Mouse (Mus musculus): ENCODE data around the gene Tm7sf2. TPM values are rescaled to one million over a fixed set of nuclear protein-coding genes. Genes with fewer than 3 reads are reported as not detected.

Gene Tm7sf2
- polyA plus RNA-seq, 1 experiment from 2014 or later = 22.1 TPM

DNA sequence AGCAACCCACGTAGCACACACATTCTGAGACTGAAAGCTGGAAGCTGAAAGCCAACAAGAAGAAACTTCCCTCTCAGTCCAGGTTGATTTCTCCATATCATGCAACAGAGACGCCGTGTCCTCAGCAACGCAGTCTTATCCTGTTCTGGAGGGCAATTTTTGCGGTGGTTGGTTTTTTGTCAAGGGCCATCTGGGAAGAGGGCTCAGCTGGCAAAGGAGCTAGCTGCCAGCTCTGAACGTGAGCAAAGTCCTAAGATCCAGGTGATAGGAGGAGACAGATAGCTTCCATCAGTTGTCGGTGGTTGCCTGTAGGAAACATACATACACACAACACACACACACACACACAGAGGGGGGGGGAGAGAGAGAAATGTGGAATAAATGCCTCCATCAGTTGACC lies 29.8 kb downstream of the Tm7sf2 start:
- ATAC-seq (ENCODE audit: low FRiP score, low TSS enrichment) = no peak
- H3K36me3 ChIP-seq (ENCODE audit: control insufficient read depth, insufficient read depth, low read length) = no peaks in the 10 kb centered on the region
- no peak overlapping the region for H3K4me2 ChIP-seq (replicated peaks; ENCODE audit: low read depth, low read length)
- 0 out of 2 replicates have a peak, but pooled peaks cover 3% of the 10 kb centered on the region for H3K4me1 ChIP-seq (ENCODE audit: control insufficient read depth, insufficient read depth, low read length)
- H3K4me3 ChIP-seq (ENCODE audit: low read length) = no peak overlapping the region
- H3K27ac ChIP-seq (ENCODE audit: low read depth, low read length) = no peak overlapping the region
- WGBS = 84% methylated on average over 7 of the region's 7 CpGs
- no peaks in the 10 kb centered on the region for H3K9me3 ChIP-seq (ENCODE audit: control insufficient read depth, low read length)
- no peak overlapping the region for H3K9ac ChIP-seq (ENCODE audit: low read depth, low read length)
- H3K27me3 ChIP-seq (ENCODE audit: control insufficient read depth, insufficient read depth, low read length) = no peaks in the 10 kb centered on the region

DNA sequence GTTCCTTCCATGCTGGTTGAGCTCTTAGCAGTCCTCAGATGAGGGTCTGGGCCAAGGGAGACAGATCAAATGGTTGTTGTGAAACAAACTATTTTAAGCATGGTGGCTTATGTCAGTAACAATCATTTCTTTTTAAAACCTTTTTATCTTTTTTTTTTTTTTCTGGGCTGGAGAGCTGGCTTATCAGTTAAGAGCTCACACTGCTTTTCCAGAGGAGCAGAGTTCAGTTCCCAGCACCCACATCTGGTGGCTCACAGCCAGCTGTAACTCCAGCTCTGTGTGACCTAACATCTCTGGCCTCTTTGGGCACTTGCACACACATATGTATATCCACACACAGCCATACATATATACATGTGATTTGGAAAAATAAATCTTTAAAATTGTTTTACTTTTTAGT lies 30.5 kb downstream of the Tm7sf2 start:
- H3K9ac ChIP-seq (ENCODE audit: low read depth, low read length) = no peak overlapping the region
- no peak overlapping the region for H3K4me3 ChIP-seq (ENCODE audit: low read length)
- ATAC-seq (ENCODE audit: low FRiP score, low TSS enrichment) = no peak
- no peak overlapping the region for H3K4me2 ChIP-seq (replicated peaks; ENCODE audit: low read depth, low read length)
- H3K36me3 ChIP-seq (ENCODE audit: control insufficient read depth, insufficient read depth, low read length) = no peaks in the 10 kb centered on the region
- H3K9me3 ChIP-seq (ENCODE audit: control insufficient read depth, low read length) = no peaks in the 10 kb centered on the region
- H3K27me3 ChIP-seq (ENCODE audit: control insufficient read depth, insufficient read depth, low read length) = no peaks in the 10 kb centered on the region
- H3K27ac ChIP-seq (ENCODE audit: low read depth, low read length) = no peak overlapping the region
- H3K4me1 ChIP-seq (ENCODE audit: control insufficient read depth, insufficient read depth, low read length) = 0 out of 2 replicates have a peak, but pooled peaks cover 3% of the 10 kb centered on the region

DNA sequence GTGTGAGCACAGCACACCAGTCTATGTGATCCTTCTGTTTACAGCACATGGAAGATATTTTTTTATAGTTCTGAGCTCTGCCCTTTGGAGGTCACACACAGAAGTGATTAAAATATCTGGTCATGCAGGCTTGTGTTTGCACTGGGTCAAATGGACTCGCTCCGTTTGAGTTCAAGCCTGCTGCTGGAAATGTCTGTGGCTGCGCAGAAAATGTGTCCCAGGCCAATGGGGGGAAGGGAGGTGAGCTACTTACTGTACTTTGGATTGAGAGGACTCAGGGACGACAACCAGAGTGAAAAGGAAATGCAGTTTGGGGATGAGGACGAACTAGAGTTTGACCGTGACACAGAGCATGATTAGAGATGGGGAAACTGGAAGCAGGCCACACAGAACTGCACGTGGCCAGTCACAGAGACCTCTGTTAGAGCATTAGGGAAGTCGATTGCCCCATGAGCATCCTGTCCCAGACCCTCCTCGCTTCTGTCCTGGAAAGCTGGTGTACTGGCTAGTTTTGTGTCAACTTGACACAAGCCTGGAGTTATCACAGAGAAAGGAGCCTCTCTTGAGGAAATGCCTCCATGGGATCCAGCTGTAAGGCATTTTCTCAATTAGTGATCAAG lies 32.1 kb downstream of the Tm7sf2 start:
- H3K4me1 ChIP-seq (ENCODE audit: control insufficient read depth, insufficient read depth, low read length) = no peaks in the 10 kb centered on the region
- no peak for ATAC-seq (ENCODE audit: low FRiP score, low TSS enrichment)
- H3K27me3 ChIP-seq (ENCODE audit: control insufficient read depth, insufficient read depth, low read length) = no peaks in the 10 kb centered on the region
- no peak overlapping the region for H3K4me2 ChIP-seq (replicated peaks; ENCODE audit: low read depth, low read length)
- H3K9me3 ChIP-seq (ENCODE audit: control insufficient read depth, low read length) = no peaks in the 10 kb centered on the region
- H3K9ac ChIP-seq (ENCODE audit: low read depth, low read length) = no peak overlapping the region
- H3K27ac ChIP-seq (ENCODE audit: low read depth, low read length) = no peak overlapping the region
- no peak overlapping the region for H3K4me3 ChIP-seq (ENCODE audit: low read length)
- 77% methylated on average over 9 of the region's 9 CpGs for WGBS
- H3K36me3 ChIP-seq (ENCODE audit: control insufficient read depth, insufficient read depth, low read length) = no peaks in the 10 kb centered on the region

DNA sequence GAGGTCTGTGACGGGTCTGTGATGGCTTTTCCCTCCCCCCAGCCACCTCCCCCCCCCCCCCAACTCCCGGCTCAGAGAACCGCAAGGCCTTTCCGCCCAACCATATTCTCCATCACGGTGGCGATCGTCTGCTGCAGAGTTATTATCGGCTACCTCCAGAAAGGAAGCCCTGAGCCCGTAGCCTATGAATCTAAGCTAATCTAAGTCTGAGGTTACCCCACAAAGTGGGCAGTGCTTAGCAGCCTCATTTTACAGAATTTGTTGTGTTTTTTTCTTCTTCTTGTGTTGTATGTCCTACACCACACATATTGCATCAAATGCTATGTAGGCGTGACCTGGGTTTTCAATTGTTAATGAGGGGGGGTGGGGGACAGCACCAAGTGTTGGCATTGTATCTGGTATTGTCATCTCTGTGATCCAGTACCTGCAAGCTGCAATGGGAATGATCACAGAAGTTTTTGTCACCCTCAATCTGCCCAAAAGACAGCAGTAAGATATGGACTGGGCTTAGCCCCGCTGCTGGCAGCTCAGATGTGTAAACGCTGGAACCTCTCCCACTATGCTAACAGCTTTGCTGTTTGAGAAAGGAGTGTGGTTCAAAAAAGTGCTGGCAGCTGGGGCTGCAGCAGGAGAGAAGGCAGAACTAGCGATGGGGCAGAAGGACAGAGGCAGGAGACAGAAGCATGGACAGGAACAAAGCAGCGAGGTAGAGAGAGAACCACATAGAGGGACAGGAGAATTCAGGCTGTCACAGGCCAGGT lies 37.5 kb downstream of the Tm7sf2 start:
- H3K4me1 ChIP-seq (ENCODE audit: control insufficient read depth, insufficient read depth, low read length) = no peaks in the 10 kb centered on the region
- H3K27me3 ChIP-seq (ENCODE audit: control insufficient read depth, insufficient read depth, low read length) = no peaks in the 10 kb centered on the region
- no peak overlapping the region for H3K4me2 ChIP-seq (replicated peaks; ENCODE audit: low read depth, low read length)
- H3K36me3 ChIP-seq (ENCODE audit: control insufficient read depth, insufficient read depth, low read length) = no peaks in the 10 kb centered on the region
- no peak overlapping the region for H3K4me3 ChIP-seq (ENCODE audit: low read length)
- H3K9ac ChIP-seq (ENCODE audit: low read depth, low read length) = no peak overlapping the region
- no peaks in the 10 kb centered on the region for H3K9me3 ChIP-seq (ENCODE audit: control insufficient read depth, low read length)
- 76% methylated on average over 14 of the region's 14 CpGs for WGBS
- no peak overlapping the region for H3K27ac ChIP-seq (ENCODE audit: low read depth, low read length)
- ATAC-seq (ENCODE audit: low FRiP score, low TSS enrichment) = no peak

DNA sequence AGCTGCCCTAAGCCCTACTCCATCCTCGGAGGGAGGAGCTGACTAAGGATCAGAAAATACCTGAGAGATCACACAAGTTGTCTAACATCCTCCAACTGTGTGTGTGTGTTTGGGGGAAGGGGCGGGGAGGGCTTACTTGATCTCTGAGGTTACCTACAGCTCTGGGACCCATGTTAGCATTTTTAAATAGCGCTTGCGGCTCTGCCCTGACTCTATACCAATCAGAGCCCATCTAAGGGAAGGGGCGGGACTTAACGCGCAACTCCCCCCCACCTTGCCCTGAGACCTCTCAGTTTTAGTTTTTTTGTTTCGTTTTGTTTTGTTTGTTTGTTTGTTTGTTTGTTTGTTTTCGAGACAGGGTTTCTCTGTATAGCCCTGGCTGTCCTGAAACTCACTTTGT lies 38.7 kb downstream of the Tm7sf2 start:
- Histone ChIP-seq H3K4me3 (ENCODE audit: low read length) (no peak overlapping the region), H3K36me3 (ENCODE audit: control insufficient read depth, insufficient read depth, low read length) (no peaks in the 10 kb centered on the region), H3K4me2 (replicated peaks; ENCODE audit: low read depth, low read length) (no peak overlapping the region), H3K9ac (ENCODE audit: low read depth, low read length) (no peak overlapping the region), H3K27me3 (ENCODE audit: control insufficient read depth, insufficient read depth, low read length) (no peaks in the 10 kb centered on the region), H3K9me3 (ENCODE audit: control insufficient read depth, low read length) (no peaks in the 10 kb centered on the region), H3K4me1 (ENCODE audit: control insufficient read depth, insufficient read depth, low read length) (no peaks in the 10 kb centered on the region), H3K27ac (ENCODE audit: low read depth, low read length) (no peak overlapping the region)
- no peak for ATAC-seq (ENCODE audit: low FRiP score, low TSS enrichment)
- 84% methylated on average over 9 of the region's 9 CpGs for WGBS

DNA sequence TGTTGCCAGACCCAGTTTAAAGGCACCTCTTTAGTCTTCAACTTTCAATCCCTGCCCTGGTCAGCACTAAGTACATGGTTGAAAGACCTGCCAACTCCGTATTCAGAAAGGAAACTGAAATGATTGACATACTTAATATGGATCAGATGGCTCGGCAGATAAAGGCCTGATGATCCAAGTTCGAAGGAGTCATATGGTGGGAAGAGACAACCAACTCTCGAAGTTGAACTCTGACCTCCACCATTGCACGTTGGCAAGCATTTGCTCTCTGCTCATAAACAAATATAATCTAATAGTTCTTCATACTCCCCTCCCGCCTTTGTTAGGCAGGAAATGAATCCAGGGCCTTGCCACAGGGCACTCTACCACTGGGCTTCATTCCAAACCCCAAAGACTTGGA lies 39.2 kb downstream of the Tm7sf2 start:
- 83% methylated on average over 6 of the region's 6 CpGs for WGBS
- no peak overlapping the region for H3K27ac ChIP-seq (ENCODE audit: low read depth, low read length)
- no peaks in the 10 kb centered on the region for H3K27me3 ChIP-seq (ENCODE audit: control insufficient read depth, insufficient read depth, low read length)
- H3K4me2 ChIP-seq (replicated peaks; ENCODE audit: low read depth, low read length) = no peak overlapping the region
- no peaks in the 10 kb centered on the region for H3K36me3 ChIP-seq (ENCODE audit: control insufficient read depth, insufficient read depth, low read length)
- no peak overlapping the region for H3K9ac ChIP-seq (ENCODE audit: low read depth, low read length)
- no peaks in the 10 kb centered on the region for H3K4me1 ChIP-seq (ENCODE audit: control insufficient read depth, insufficient read depth, low read length)
- H3K9me3 ChIP-seq (ENCODE audit: control insufficient read depth, low read length) = no peaks in the 10 kb centered on the region
- ATAC-seq (ENCODE audit: low FRiP score, low TSS enrichment) = no peak
- no peak overlapping the region for H3K4me3 ChIP-seq (ENCODE audit: low read length)

DNA sequence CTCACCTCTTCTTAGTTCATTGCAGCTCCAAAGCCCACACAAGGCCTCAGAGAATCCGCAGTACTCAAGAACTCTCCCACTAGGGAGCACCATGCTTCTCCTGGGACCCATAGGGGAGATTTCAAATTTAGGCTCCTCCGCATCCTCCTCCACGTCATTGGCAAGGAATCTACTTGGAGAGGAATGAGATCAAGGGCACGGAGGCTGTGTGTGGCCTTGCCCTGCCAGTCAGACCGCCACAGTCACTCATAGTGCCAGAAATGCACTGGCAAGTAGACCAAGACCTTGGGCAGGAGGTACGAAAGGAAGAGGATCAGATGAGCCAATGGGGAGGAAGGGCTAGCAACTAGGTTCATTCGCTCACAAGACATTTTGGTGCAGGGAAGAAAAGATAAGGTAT lies 44.2 kb downstream of the Tm7sf2 start:
- ATAC-seq (ENCODE audit: low FRiP score, low TSS enrichment) = no peak
- no peaks in the 10 kb centered on the region for H3K36me3 ChIP-seq (ENCODE audit: control insufficient read depth, insufficient read depth, low read length)
- H3K4me2 ChIP-seq (replicated peaks; ENCODE audit: low read depth, low read length) = no peak overlapping the region
- no peak overlapping the region for H3K4me3 ChIP-seq (ENCODE audit: low read length)
- no peak overlapping the region for H3K27ac ChIP-seq (ENCODE audit: low read depth, low read length)
- H3K4me1 ChIP-seq (ENCODE audit: control insufficient read depth, insufficient read depth, low read length) = no peaks in the 10 kb centered on the region
- no peak overlapping the region for H3K9ac ChIP-seq (ENCODE audit: low read depth, low read length)
- 84% methylated on average over 7 of the region's 7 CpGs for WGBS
- no peaks in the 10 kb centered on the region for H3K9me3 ChIP-seq (ENCODE audit: control insufficient read depth, low read length)
- H3K27me3 ChIP-seq (ENCODE audit: control insufficient read depth, insufficient read depth, low read length) = no peaks in the 10 kb centered on the region

DNA sequence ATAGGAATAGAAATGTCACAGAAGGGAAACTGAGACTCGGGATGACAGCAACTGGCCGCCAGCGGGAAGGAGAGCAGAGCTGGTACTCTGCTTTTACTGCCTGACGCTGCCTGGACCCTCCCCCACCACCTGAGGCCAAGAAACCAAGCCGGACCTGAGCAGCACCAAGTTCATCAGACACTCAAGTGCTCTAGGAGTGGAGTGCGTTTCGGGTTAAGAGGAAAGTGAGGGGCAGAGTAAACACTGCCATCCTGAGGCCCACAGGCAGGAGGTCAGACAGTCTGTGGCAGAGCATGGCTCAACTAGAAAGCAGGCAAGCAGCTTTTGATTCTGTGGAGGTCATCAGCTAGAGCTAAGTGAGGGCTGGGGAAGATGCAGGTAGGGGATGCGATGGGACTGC lies 45.1 kb downstream of the Tm7sf2 start:
- no peaks in the 10 kb centered on the region for H3K4me1 ChIP-seq (ENCODE audit: control insufficient read depth, insufficient read depth, low read length)
- WGBS = 47% methylated on average over 8 of the region's 8 CpGs
- no peaks in the 10 kb centered on the region for H3K9me3 ChIP-seq (ENCODE audit: control insufficient read depth, low read length)
- no peaks in the 10 kb centered on the region for H3K27me3 ChIP-seq (ENCODE audit: control insufficient read depth, insufficient read depth, low read length)
- no peak overlapping the region for H3K27ac ChIP-seq (ENCODE audit: low read depth, low read length)
- no peak overlapping the region for H3K4me2 ChIP-seq (replicated peaks; ENCODE audit: low read depth, low read length)
- H3K36me3 ChIP-seq (ENCODE audit: control insufficient read depth, insufficient read depth, low read length) = no peaks in the 10 kb centered on the region
- no peak for ATAC-seq (ENCODE audit: low FRiP score, low TSS enrichment)
- no peak overlapping the region for H3K9ac ChIP-seq (ENCODE audit: low read depth, low read length)
- H3K4me3 ChIP-seq (ENCODE audit: low read length) = no peak overlapping the region

DNA sequence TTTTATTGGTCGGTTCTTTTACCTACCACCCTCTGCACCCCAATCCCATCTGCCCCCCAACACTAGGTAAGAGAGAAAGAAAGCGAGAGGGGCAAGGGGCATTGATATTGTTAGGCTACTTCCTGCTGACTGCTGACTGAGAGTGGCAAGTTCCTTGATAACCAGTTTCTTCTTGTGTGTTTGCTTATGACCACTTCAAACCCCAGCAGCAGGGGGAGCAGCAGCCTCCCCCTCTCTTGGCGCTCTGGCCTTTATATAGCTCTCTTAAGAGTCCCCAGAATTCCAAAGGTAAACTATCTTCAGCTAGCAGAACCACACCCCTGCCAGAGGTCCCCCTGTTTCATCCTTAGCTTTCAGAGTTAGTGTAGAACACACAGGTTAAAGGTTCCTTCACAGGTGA lies 47.9 kb downstream of the Tm7sf2 start:
- H3K4me3 ChIP-seq (ENCODE audit: low read length) = no peak overlapping the region
- H3K4me1 ChIP-seq (ENCODE audit: control insufficient read depth, insufficient read depth, low read length) = peaks cover 9% of the 10 kb centered on the region; the same call in 1 of the 2 replicates
- no peak overlapping the region for H3K9ac ChIP-seq (ENCODE audit: low read depth, low read length)
- WGBS = 72% methylated on average over 3 of the region's 3 CpGs
- H3K4me2 ChIP-seq (replicated peaks; ENCODE audit: low read depth, low read length) = no peak overlapping the region
- ATAC-seq (ENCODE audit: low FRiP score, low TSS enrichment) = no peak
- H3K36me3 ChIP-seq (ENCODE audit: control insufficient read depth, insufficient read depth, low read length) = no peaks in the 10 kb centered on the region
- no peaks in the 10 kb centered on the region for H3K9me3 ChIP-seq (ENCODE audit: control insufficient read depth, low read length)
- H3K27me3 ChIP-seq (ENCODE audit: control insufficient read depth, insufficient read depth, low read length) = no peaks in the 10 kb centered on the region
- no peak overlapping the region for H3K27ac ChIP-seq (ENCODE audit: low read depth, low read length)
